Mouse (Mus musculus): ENCODE results near the gene Slc16a1. TPM values are rescaled to one million over a fixed set of nuclear protein-coding genes. Genes with fewer than 3 reads are reported as not detected.

Slc16a1 gene
- polyA plus RNA-seq, 1 experiment: 25.8 TPM

DNA sequence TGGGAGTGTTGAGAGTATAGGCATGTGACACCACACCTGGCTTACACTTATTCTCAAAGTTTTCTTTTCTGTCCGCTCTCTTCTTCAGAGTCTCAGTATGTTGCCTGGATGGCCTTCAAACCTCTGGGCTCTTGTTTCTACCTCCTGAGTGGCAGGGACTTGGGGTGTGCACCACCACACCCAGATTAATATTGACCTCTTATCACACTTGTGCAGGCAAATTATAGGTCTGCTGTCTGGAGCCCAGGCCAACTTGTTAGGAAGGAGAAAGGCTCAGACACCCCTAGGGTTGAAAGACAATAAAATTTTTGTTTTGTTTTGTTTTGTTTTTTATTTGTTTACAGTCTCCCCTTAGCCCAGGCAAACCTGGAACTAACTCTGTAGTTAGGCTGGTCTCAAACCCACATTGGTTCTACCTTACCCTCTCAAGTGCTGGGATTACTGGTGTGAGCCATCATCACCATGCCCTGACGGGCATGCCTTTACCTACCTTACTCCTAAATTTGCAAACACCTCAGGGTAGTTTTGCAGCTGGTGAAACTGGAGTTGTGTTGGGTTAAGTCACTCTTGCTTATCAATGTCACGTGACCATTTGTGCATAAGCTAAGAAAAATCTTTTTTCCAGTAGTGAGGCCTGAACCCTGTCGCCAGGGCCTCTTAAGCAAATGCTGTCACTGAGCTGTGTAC lies 35.3 kb downstream of the Slc16a1 start:
- Histone ChIP-seq H3K27me3 (ENCODE audit: control insufficient read depth, insufficient read depth, insufficient read length) (no peaks in the 10 kb centered on the region), H3ac (ENCODE audit: control insufficient read depth, insufficient read length, low read depth) (no peak overlapping the region), H3K79me2 (ENCODE audit: control insufficient read depth, insufficient read depth) (no peaks in the 10 kb centered on the region), H3K36me3 (ENCODE audit: control insufficient read depth, insufficient read depth) (no peaks in the 10 kb centered on the region), H3K4me3 (ENCODE audit: insufficient read depth, poor library complexity, severe bottlenecking) (no peak overlapping the region), H3K79me3 (ENCODE audit: low read depth) (no peaks in the 10 kb centered on the region)
- TF ChIP-seq MYOG (IDR thresholded peaks at IDR 0.05; ENCODE audit: control insufficient read depth, extremely low read depth, insufficient read length) (no peak), USF1 (IDR thresholded peaks at IDR 0.05; ENCODE audit: low read depth) (peak; percentile 60)

DNA sequence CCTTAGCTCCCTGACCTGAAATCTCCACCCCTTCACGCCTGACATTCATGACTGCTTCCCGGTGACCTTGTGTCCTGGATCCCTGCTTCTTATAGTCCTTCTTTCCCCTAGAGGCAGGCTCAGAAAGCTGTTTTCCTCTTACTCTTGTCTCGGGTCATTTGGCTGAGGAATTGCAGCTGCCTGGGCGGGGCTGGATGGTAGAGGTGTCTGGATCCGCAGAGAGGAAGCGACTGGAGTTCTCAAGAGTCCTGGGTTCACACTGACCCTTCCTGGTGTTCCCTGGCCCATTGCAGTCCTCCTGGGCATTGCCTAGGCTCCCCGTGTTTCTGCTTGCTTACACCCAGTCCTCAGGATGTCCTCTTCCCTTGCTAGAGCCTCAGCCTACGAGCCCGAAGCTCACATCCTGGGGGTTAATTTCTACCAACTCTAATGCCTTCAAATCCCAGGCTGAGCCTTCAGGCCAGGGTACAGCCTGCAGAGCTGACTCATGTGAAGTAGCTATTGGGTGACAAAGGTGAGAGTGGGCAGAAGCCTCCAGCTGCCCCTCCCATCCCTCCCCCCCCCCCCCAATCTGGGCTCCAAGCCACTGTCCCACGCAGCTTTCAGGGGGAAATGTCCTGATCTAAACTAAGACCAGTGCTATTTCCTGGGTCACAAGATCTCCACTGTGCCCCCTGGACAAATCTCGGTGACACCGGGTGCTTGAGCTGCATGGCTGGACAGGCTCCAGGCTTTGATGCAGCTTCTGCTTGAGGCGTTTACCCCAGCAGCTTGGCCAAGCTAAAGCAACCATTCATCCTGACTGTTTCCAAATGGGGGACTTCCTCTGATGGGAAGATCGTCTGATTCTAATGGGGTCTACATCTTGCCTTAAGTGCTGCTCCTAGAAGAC lies 36.1 kb downstream of the Slc16a1 start:
- Histone ChIP-seq H3K4me3 (ENCODE audit: insufficient read depth, poor library complexity, severe bottlenecking) (no peak overlapping the region), H3ac (ENCODE audit: control insufficient read depth, insufficient read length, low read depth) (no peak overlapping the region), H3K36me3 (ENCODE audit: control insufficient read depth, insufficient read depth) (no peaks in the 10 kb centered on the region), H3K27me3 (ENCODE audit: control insufficient read depth, insufficient read depth, insufficient read length) (no peaks in the 10 kb centered on the region), H3K79me2 (ENCODE audit: control insufficient read depth, insufficient read depth) (no peaks in the 10 kb centered on the region), H3K79me3 (ENCODE audit: low read depth) (no peaks in the 10 kb centered on the region)
- TF ChIP-seq MAX (IDR thresholded peaks at IDR 0.05) (no peak), MYOD1 (IDR thresholded peaks at IDR 0.05; ENCODE audit: control insufficient read depth, insufficient read length, low read depth) (no peak), CTCF (IDR thresholded peaks at IDR 0.05; ENCODE audit: control insufficient read depth, insufficient read depth, insufficient read length) (no peak), CEBPB (IDR thresholded peaks at IDR 0.05; ENCODE audit: low read depth) (no peak), FOSL1 (IDR thresholded peaks at IDR 0.05; ENCODE audit: insufficient read depth, low read length, poor library complexity, severe bottlenecking) (no peak), USF1 (IDR thresholded peaks at IDR 0.05; ENCODE audit: low read depth) (no peak)

- no peak overlapping the region for H3K4me3 ChIP-seq (ENCODE audit: insufficient read depth, poor library complexity, severe bottlenecking)
- TF ChIP-seq MYOD1 (IDR thresholded peaks at IDR 0.05; ENCODE audit: control insufficient read depth, insufficient read length, low read depth): peak; percentile 22
- no peak for TF ChIP-seq MYOG (IDR thresholded peaks at IDR 0.05; ENCODE audit: control insufficient read depth, extremely low read depth, insufficient read length)
- peak; percentile 93 for TF ChIP-seq CTCF (IDR thresholded peaks at IDR 0.05; ENCODE audit: control insufficient read depth, insufficient read depth, insufficient read length)
- H3K79me2 ChIP-seq (ENCODE audit: control insufficient read depth, insufficient read depth): no peaks in the 10 kb centered on the region
- no peaks in the 10 kb centered on the region for H3K36me3 ChIP-seq (ENCODE audit: control insufficient read depth, insufficient read depth)
- no peaks in the 10 kb centered on the region for H3K27me3 ChIP-seq (ENCODE audit: control insufficient read depth, insufficient read depth, insufficient read length)
- peak overlapping the region; percentile 41 for H3ac ChIP-seq (ENCODE audit: control insufficient read depth, insufficient read length, low read depth)
- no peaks in the 10 kb centered on the region for H3K79me3 ChIP-seq (ENCODE audit: low read depth)
Observed at GRCm38 (mm10) chr3:104675258-104675851, 36.9 kb downstream of the Slc16a1 start.

DNA sequence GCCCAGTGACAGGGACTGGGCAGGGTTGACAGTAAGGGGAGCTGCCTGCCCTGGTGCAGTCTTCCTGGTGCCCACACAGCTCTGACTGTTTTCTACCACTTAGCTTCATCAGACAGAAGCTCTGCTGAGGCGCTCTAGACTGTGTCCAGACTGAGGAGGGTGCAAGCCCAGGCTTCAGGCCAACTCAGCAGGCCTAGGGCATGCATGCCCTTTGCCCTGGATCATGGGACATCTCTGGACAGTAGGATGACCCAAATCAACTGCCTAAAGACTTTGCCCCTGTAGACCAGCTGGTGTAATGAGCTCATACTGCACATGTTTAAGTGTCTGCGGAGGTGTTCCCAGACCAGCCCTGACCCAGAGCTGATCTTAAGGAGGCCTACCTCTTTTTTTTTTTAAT lies 39.3 kb downstream of the Slc16a1 start:
- TF ChIP-seq MAX (IDR thresholded peaks at IDR 0.05) (no peak), CEBPB (IDR thresholded peaks at IDR 0.05; ENCODE audit: low read depth) (no peak), MYOD1 (IDR thresholded peaks at IDR 0.05; ENCODE audit: control insufficient read depth, insufficient read length, low read depth) (no peak), USF1 (IDR thresholded peaks at IDR 0.05; ENCODE audit: low read depth) (no peak), MYOG (IDR thresholded peaks at IDR 0.05; ENCODE audit: control insufficient read depth, extremely low read depth, insufficient read length) (no peak), FOSL1 (IDR thresholded peaks at IDR 0.05; ENCODE audit: insufficient read depth, low read length, poor library complexity, severe bottlenecking) (no peak), CTCF (IDR thresholded peaks at IDR 0.05; ENCODE audit: control insufficient read depth, insufficient read depth, insufficient read length) (no peak)
- H3K36me3 ChIP-seq (ENCODE audit: control insufficient read depth, insufficient read depth): no peaks in the 10 kb centered on the region
- H3K4me3 ChIP-seq (ENCODE audit: insufficient read depth, poor library complexity, severe bottlenecking): no peak overlapping the region

DNA sequence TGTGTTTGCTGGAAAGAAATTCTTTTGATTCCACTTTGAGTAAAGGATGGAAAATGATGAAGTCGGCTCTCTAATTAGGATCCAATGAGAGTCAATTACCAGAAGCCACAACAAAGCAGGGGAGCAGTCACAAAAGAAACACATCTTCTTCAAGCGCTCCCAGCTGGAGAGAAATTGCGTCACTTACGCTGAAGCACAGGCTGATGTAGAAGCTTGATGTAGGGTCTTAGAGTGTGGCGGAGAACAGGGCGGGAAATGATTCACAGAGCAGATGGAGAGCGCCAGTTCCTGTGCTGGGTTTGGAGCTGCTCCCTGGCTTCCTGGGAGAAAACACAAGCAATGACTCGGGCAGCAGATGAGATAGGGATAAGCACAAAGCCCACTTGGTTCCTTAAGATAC lies 40.4 kb downstream of the Slc16a1 start:
- H3K79me2 ChIP-seq (ENCODE audit: control insufficient read depth, insufficient read depth): no peaks in the 10 kb centered on the region
- H3K36me3 ChIP-seq (ENCODE audit: control insufficient read depth, insufficient read depth): no peaks in the 10 kb centered on the region
- H3ac ChIP-seq (ENCODE audit: control insufficient read depth, insufficient read length, low read depth): no peak overlapping the region
- no peak for TF ChIP-seq CTCF (IDR thresholded peaks at IDR 0.05; ENCODE audit: control insufficient read depth, insufficient read depth, insufficient read length)
- no peak for TF ChIP-seq MYOD1 (IDR thresholded peaks at IDR 0.05; ENCODE audit: control insufficient read depth, insufficient read length, low read depth)
- no peak for TF ChIP-seq MYOG (IDR thresholded peaks at IDR 0.05; ENCODE audit: control insufficient read depth, extremely low read depth, insufficient read length)
- no peak for TF ChIP-seq USF1 (IDR thresholded peaks at IDR 0.05; ENCODE audit: low read depth)
- no peak for TF ChIP-seq MAX (IDR thresholded peaks at IDR 0.05)
- TF ChIP-seq FOSL1 (IDR thresholded peaks at IDR 0.05; ENCODE audit: insufficient read depth, low read length, poor library complexity, severe bottlenecking): no peak
- no peak for TF ChIP-seq CEBPB (IDR thresholded peaks at IDR 0.05; ENCODE audit: low read depth)
- no peak overlapping the region for H3K4me3 ChIP-seq (ENCODE audit: insufficient read depth, poor library complexity, severe bottlenecking)
- no peaks in the 10 kb centered on the region for H3K27me3 ChIP-seq (ENCODE audit: control insufficient read depth, insufficient read depth, insufficient read length)
- no peaks in the 10 kb centered on the region for H3K79me3 ChIP-seq (ENCODE audit: low read depth)

More for the DNA sequence above, 39.3 kb downstream of the Slc16a1 start:
- no peaks in the 10 kb centered on the region for H3K27me3 ChIP-seq (ENCODE audit: control insufficient read depth, insufficient read depth, insufficient read length)
- H3K79me2 ChIP-seq (ENCODE audit: control insufficient read depth, insufficient read depth): no peaks in the 10 kb centered on the region
- H3K79me3 ChIP-seq (ENCODE audit: low read depth): no peaks in the 10 kb centered on the region
- H3ac ChIP-seq (ENCODE audit: control insufficient read depth, insufficient read length, low read depth): no peak overlapping the region
